Mouse (Mus musculus) brown adipose tissue, adult 24 weeks (tissue): Measurements from ENCODE around the gene Crim1. TPM values are rescaled to one million over a fixed set of nuclear protein-coding genes. Genes with fewer than 3 reads are reported as not detected.

Experiments
- H3K27ac ChIP-seq: fragments of 200-500 bp; replicated peaks from 2 replicates; pipeline ENCODE4 v1.5.1; 2012; ENCODE audit warnings: low read depth, mild to moderate bottlenecking, low read length
- H3K4me1 ChIP-seq: fragments of 200-500 bp; 2 replicates; pipeline ENCODE4 v1.6.1; 2012; ENCODE audit warnings: low read length, mixed read lengths; ENCODE audit not compliant: control insufficient read depth, insufficient read depth, insufficient read length
- H3K4me3 ChIP-seq: fragments of 200-500 bp; 2 replicates; pipeline ENCODE4 v1.5.1; 2012; ENCODE audit warnings: low read depth, mild to moderate bottlenecking, low read length, moderate library complexity; ENCODE audit not compliant: insufficient read depth
- polyA plus RNA-seq: library from polyadenylated mRNA; stranded (reverse); fragments of >200 nt; gene quantifications from 2 replicates; pipeline ENCODE4 v1.2.4, GENCODE M21; 2012; ENCODE audit not compliant: missing spikeins, insufficient read depth, insufficient read length

Crim1 gene
- polyA plus RNA-seq, 1 experiment: 6.8 TPM

DNA sequence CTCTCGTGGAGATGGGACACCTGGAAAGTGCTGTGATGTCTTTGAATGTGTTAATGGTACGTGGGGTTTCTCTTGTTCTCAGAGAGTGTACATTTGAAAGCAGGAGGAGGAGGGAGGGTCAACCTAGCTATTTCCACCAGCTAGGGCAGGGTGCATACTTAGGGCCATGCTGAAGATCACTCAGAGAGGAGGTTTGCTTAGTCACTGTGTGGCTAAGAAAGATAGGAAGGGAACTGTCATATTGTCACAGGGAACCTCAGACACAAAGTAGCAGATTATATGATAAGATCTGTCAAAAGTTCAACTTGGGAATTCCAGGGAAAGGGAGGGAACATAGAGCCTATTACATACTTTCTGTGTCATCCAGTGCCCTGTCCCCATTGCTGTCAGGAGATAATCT, 103.0 kb downstream of the Crim1 start:
- no peak overlapping the region for H3K27ac ChIP-seq
- peaks cover 5% of the 10 kb centered on the region; the same call in 1 of the 2 replicates for H3K4me1 ChIP-seq
- no peak overlapping the region for H3K4me3 ChIP-seq

DNA sequence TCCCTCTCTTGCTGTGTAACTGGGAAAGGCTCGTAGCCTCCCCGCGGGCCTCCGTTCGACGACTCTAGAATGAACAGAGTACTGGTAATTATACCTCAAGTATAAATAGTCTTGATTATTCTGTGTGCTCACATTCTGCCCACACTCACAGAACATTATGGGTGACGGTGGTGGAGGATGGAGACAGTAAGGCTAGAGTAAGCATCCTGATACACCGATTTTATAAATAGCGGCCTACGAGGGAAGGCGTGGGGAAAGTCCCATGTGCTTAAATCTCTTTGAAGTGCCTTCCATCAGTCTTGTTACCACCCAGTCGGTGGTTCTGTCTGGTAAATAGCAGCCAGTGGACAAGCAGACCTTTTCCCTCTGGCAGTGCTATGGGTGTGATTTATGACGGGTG, 104.0 kb downstream of the Crim1 start:
- Histone ChIP-seq H3K27ac (no peak overlapping the region), H3K4me1 (peaks cover 2% of the 10 kb centered on the region; the same call in 1 of the 2 replicates), H3K4me3 (no peak overlapping the region)

DNA sequence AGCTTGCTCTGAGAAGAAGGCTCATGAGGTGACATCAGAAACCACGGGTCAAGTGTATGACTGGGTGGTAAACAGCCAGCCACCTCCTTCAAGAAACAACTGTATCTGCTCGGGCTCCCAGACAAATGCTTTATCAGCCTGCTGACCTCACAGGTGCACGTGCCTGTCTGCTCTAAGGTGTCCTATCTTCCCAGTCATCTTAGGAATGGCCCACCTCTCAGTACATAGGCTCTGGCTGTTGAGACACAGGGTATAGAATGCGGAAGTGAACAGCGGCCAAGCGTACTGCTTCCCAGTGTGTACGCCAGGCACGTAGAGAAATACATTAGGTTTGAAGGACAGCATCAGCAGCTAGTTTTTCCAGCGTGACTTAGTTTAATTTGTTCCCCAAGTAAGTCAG, 106.4 kb downstream of the Crim1 start:
- H3K4me3 ChIP-seq: no peak overlapping the region
- no peak overlapping the region for H3K27ac ChIP-seq
- H3K4me1 ChIP-seq: no peaks in the 10 kb centered on the region

DNA sequence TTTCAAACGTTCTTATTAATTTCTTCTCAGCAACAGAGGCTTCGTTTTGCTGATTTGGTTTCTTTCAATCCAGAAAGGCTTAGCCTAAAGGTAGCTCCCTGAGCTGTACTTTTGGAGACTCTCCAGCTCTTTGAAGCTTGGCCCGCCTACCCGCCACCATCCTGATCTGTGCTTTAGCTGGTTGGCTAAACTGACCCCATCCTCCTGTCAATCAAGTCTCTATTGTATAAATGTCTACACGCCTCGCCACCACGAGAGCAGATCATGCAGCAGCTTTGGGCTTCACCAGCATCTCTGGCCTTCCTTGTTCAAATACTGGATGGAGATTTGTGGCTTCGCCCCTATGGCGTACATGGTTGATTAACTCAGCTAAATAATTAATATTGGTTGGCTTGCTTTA, 108.2 kb downstream of the Crim1 start:
- H3K4me3 ChIP-seq: no peak overlapping the region
- no peaks in the 10 kb centered on the region for H3K4me1 ChIP-seq
- no peak overlapping the region for H3K27ac ChIP-seq

DNA sequence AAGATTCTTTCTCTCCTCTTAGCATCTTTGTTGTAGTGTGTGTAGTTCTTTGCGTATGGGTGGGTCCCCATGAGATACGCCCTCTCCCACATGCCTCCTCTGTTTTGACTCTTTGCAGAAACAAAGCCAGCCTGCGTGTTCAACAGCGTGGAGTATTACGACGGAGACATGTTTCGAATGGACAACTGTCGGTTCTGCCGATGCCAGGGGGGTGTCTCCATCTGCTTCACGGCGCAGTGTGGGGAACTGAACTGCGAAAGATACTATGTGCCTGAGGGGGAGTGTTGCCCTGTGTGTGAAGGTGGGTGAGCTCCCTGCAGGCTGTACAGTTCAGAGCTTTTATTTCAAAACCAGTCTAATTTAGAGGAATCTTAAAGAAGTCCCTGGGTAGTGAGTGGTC, 113.0 kb downstream of the Crim1 start:
- Histone ChIP-seq H3K27ac (no peak overlapping the region), H3K4me3 (no peak overlapping the region), H3K4me1 (peaks cover 2% of the 10 kb centered on the region)

DNA sequence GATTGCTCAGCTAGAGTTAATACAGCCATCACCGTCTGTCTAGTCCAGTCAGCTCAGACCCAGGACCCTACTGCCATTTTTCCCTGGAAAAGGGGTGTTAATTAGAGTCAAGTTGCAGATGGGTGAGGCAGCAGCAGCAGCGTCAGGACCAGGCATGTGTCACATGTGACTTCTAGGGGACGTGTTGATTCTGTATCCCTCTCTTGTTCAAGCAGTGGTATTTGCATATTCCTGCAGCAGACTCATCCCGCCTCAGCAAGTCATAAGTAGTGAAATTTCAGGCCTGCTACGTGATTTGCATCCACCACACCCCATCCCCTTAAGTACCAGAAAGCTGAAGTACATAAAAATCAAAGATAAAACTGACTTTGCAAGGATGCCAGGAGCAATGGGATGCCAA, 113.6 kb downstream of the Crim1 start:
- Histone ChIP-seq H3K4me1 (peaks cover 2% of the 10 kb centered on the region), H3K27ac (no peak overlapping the region), H3K4me3 (no peak overlapping the region)

DNA sequence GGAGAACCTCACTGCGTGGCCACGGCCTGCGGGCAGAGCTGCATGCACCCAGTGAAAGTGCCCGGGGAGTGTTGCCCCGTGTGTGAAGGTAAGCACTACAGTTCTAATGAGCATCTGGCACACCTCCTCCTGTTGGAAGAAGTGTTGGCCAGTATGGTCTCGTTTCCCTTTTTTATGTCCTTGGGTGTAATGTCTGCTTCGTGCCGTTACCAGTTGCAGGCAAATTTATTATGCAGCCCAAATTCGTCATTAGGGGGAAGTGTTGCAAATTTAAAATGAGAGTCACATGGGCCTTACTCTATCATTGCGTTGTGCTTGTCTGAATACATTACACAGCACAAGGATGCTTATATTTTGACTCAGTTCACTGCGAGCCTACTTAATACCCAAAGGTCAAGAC, 115.6 kb downstream of the Crim1 start:
- Histone ChIP-seq H3K4me1 (peaks cover 2% of the 10 kb centered on the region), H3K4me3 (no peak overlapping the region), H3K27ac (no peak overlapping the region)

DNA sequence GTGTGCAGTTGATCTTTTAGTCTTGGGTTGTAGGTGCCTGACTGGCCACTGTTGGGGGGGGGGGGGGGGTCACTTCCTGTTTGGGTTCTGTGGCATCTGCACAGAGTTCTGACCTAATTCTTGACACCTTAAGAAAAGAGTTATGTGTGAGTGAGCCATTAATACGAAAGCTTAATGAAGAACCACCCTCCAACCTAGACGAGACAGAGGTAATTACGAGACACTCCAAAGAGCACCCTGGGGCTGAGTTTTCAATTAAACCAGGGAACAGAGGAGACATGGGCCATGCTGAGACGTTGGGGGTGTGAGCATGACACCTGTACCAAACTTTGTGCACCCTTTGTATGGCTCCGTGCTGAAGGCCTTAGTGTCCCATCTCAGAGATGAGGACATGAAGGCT, 117.3 kb downstream of the Crim1 start:
- Histone ChIP-seq H3K27ac (no peak overlapping the region), H3K4me3 (no peak overlapping the region), H3K4me1 (peaks cover 9% of the 10 kb centered on the region)

DNA sequence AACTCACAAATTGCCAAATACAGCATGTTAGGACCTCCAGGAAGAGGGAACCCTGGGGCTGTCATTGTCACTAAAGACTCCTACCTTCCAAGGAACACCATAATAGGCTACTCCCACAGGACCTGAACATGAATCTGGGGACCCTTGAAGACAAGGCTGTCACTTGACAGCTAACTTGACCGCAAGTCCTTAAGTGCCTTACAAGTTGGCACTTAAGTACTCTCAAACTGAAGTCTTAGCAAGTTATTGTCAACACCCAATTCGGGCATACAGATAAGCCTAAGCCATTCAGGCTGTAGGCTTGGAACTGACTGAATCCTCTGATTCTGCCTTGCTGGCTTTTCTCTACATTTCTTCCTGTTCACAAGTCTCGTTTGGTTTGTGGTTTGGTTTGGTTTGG, 118.8 kb downstream of the Crim1 start:
- Histone ChIP-seq H3K4me1 (peaks cover 13% of the 10 kb centered on the region), H3K4me3 (no peak overlapping the region), H3K27ac (no peak overlapping the region)

DNA sequence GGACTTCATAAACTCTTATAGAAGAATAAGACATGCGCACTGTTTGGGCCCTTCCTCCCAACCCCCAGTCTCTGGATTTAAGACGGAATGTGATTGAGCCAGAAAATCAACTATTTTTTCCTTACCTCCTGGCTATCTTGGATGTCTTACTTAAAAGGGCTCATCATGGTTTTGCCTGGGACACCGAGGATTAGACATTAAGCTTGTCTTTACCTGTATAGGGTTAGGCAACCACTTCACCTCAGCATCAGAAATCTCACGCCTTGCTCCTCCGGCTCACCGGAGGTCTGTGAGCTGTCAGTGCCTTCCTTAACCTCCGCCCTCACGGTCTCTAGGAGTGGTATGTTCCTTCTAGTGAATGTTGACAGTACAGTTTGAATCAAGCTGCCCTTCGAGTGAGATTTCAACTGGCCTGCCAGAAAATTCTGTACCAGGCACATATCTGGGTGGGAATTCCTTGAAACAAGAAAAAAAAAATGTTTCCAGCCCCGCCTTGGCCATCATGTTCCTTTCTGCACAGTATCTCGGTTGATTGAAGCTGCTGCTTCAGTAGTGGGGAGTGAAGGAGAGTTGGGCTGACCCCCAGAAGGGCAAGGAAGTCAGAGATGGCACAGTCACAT, 121.3 kb downstream of the Crim1 start:
- Histone ChIP-seq H3K27ac (peak overlapping the region; percentile 10), H3K4me3 (no peak overlapping the region), H3K4me1 (peaks cover 18% of the 10 kb centered on the region)

DNA sequence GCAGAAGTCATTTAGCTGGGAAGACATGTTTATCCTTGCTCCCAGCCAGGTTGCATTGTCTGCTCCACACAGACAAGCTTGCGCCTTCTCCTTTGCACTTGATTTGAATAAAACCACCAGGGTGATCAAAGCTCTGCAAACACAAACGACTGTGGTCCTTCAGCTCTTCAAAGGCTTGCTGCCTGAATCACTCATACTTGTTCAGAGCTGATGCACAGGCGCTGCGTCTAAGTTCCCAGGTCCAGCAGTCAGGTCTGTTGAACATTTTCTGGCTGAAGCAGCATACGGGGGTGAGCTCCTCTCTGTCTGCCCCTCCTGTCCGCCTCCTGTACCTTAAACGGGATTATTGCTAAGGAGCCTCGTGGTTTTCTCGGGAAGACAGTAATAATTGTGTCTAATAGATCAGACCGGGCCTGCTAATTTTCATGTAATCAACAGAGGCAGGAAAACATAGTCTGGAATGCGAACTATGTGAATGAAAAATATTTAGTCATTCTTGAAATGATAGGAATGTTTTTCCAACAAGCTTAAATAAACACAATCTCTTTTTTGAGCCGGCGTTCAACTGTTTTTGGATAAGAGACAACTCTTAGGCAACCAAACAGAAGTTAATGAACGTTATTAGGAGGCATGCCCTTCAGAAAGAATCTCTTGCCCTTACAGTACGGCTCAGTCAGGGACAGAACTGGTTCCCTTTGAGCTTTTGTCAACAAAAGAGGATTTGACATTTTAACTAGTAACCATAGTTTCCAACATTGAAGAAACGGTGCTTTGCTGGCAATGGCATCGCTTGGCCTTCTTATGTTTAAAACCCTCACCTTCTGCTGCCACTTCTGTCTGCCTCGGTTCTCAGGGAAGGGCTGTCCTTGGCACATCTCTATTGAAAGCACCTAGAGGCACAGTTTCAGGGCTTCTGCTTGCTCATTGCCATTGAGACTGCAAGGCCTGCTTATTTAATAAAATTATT, 122.6 kb downstream of the Crim1 start:
- peak overlapping the region; percentile 53 for H3K27ac ChIP-seq

DNA sequence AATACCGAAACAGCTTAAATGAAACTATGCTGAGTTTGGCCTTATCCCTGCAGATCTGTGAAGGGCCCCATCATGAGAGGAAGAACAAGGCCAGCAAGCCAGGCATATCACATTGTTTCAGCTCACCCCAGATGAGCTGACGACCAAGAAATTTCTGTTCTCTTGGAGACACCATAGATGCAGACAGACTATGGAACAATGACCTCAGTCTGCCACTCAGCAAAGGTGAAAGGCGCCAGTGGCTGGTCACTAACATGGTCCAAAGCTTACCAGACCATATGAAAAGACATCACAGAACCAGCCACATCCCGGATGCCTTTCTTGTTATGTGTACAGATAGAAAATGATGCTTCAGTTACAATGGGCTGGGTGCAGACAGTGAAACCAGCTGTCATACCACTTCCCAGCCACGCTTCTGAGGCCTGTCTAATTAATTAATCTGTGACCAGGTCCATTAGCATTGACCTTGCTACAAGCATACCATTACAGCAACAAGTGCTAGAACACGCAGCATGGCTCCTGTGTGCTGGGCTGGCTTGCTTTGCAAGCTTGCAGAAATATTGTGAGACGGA, 125.8 kb downstream of the Crim1 start:
- H3K4me1 ChIP-seq: peaks cover 19% of the 10 kb centered on the region
- H3K4me3 ChIP-seq: no peak overlapping the region
- 0 out of 2 replicates have a peak overlapping the region, but pooled peaks have one; percentile 14 for H3K27ac ChIP-seq

More for the DNA sequence above, 122.6 kb downstream of the Crim1 start:
- Histone ChIP-seq H3K4me1 (peaks cover 19% of the 10 kb centered on the region), H3K4me3 (no peak overlapping the region)

DNA sequence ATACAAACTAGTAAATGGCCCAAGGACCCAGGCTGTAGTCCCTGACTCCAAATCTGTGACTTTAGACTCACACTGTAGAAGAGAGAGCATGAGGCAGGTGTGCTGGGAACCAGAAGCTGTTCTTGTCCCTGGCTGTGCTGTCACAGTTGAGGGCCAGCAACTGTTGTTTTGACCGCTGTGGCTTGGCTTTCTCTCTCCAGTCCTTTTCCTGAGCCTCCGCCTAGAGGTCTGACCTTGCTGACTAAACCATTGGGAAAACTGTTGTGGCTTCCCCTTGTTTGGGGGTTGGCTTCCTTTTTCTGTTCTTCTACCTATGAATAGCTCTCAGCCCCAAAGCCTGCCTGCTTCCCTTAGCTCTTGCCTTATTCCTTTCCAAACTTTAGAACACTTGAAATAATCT, 126.3 kb downstream of the Crim1 start:
- Histone ChIP-seq H3K4me1 (peaks cover 17% of the 10 kb centered on the region), H3K27ac (peak overlapping the region; percentile 14; the same call in 1 of the 2 replicates), H3K4me3 (no peak overlapping the region)

DNA sequence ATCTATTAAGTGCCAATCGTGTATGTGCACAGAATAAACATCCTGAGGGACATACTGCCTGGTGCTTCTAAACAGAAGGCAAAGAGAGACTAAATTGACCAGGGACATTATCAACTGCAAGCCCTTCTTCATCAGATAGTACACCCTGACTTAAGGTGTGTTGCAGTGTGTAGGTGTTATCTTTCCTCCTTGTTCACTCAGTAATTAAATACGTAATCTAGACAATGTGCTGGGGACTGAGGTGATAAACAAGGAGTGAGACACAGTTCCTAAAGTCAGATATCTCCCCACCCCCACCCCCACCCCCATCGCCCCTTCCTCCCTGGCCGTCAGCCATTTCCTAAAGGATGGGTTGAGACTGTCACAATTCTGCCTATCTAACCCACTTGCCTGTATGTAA, 127.1 kb downstream of the Crim1 start:
- H3K27ac ChIP-seq: no peak overlapping the region; the same call in 1 of the 2 replicates
- H3K4me3 ChIP-seq: no peak overlapping the region
- peaks cover 14% of the 10 kb centered on the region; the same call in 1 of the 2 replicates for H3K4me1 ChIP-seq

DNA sequence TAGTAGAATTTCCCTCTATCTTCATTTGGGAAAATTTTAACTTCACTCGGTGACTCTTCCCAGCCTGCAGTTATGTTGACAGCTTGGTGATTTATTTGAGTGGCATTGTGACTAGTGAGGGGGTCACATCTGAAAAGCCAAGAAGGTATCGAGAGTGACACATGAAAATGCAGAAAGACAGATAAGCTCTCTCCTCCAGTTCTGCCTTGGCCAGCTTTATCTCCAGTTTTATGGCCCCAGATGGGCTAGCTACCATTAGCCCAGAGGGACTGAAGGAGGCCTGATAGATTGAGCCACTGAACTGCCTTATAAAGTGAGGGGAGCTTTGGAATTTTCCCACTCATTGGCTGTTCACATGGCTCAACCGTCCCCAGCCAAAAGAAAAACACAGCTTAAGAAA, 128.2 kb downstream of the Crim1 start:
- H3K4me1 ChIP-seq: peaks cover 8% of the 10 kb centered on the region; the same call in 1 of the 2 replicates
- H3K4me3 ChIP-seq: no peak overlapping the region
- H3K27ac ChIP-seq: 0 out of 2 replicates have a peak overlapping the region, but pooled peaks have one; percentile 11
